Mouse (Mus musculus) lung, embryonic 15.5 days (tissue): ENCODE results near the gene Mapkapk3. TPM values are rescaled to one million over a fixed set of nuclear protein-coding genes. Genes with fewer than 3 reads are reported as not detected.

ENCODE experiments used
- ATAC-seq: fragments of 200-750 bp; cut with Nextera tagmentation; 2 replicates; pipeline ENCODE4 v1.8.0; 2017; ENCODE audit warnings: moderate number of reproducible peaks, borderline replicate concordance; ENCODE audit not compliant: low FRiP score, low TSS enrichment; ENCODE audit errors: extremely low read depth
- H3K27ac ChIP-seq: fragments of 300-500 bp; sonication (generic); 2 replicates; pipeline ENCODE4 v1.5.1; 2015; ENCODE audit warnings: moderate library complexity, mild to moderate bottlenecking, inconsistent platforms
- H3K27me3 ChIP-seq: fragments of 300-500 bp; sonication (generic); 2 replicates; pipeline ENCODE4 v1.6.1; 2015; ENCODE audit warnings: inconsistent platforms
- H3K36me3 ChIP-seq: fragments of 300-500 bp; sonication (generic); 2 replicates; pipeline ENCODE4 v1.6.1; 2015; ENCODE audit warnings: inconsistent platforms
- H3K4me1 ChIP-seq: fragments of 300-500 bp; sonication (generic); 2 replicates; pipeline ENCODE4 v1.6.1; 2015; ENCODE audit warnings: inconsistent platforms
- H3K4me2 ChIP-seq: fragments of 300-500 bp; sonication (generic); 2 replicates; pipeline ENCODE4 v1.6.1; 2015; ENCODE audit warnings: inconsistent platforms, mild to moderate bottlenecking, moderate library complexity
- H3K4me3 ChIP-seq: fragments of 300-500 bp; sonication (generic); 2 replicates; pipeline ENCODE4 v1.5.1; 2015; ENCODE audit warnings: mild to moderate bottlenecking, inconsistent platforms
- H3K9ac ChIP-seq: fragments of 300-500 bp; sonication (generic); 2 replicates; pipeline ENCODE4 v1.6.1; 2015; ENCODE audit warnings: inconsistent platforms
- H3K9me3 ChIP-seq: fragments of 300-500 bp; sonication (generic); 2 replicates; pipeline ENCODE4 v1.6.1; 2016; ENCODE audit warnings: inconsistent platforms
- WGBS: fragments of 180-500 bp; shearing (Covaris S2); methylation state at CpG from one replicate; pipeline ENCODE4 v1.1.7; 2015; 5-methylcytosine and 5-hydroxymethylcytosine counted together
- polyA plus RNA-seq: library from polyadenylated mRNA; unstranded; fragments of >200 nt; fragmentation: Nextera tagmentation; extraction: Ambion mirVana; gene quantifications from 2 replicates; pipeline ENCODE4 v1.2.1, GENCODE M21; 2015

The Mapkapk3 gene
- polyA plus RNA-seq, 1 experiment from 2014 or later, result 17.8 TPM

- Histone ChIP-seq H3K4me3 (no peak overlapping the region), H3K27me3 (no peaks in the 10 kb centered on the region), H3K9ac (no peak overlapping the region), H3K4me1 (peaks cover 29% of the 10 kb centered on the region), H3K4me2 (no peak overlapping the region), H3K9me3 (no peaks in the 10 kb centered on the region), H3K36me3 (no peaks in the 10 kb centered on the region), H3K27ac (no peak overlapping the region)
- no peak for ATAC-seq
- WGBS, result 58% methylated on average over 2 of the region's 2 CpGs
Observed at GRCm38 (mm10) chr9:107287294-107287693, 2.4 kb downstream of the Mapkapk3 start.

GRCm38 (mm10) chr9:107285009-107285408, 4.7 kb downstream of the Mapkapk3 start:
- no peak for ATAC-seq
- H3K4me3 ChIP-seq, result no peak overlapping the region
- no peaks in the 10 kb centered on the region for H3K27me3 ChIP-seq
- no peak overlapping the region for H3K4me2 ChIP-seq
- H3K36me3 ChIP-seq, result no peaks in the 10 kb centered on the region
- H3K9me3 ChIP-seq, result no peaks in the 10 kb centered on the region
- peaks cover 34% of the 10 kb centered on the region for H3K4me1 ChIP-seq
- peak overlapping the region; percentile 71 for H3K27ac ChIP-seq
- 4% methylated on average over 3 of the region's 3 CpGs for WGBS
- H3K9ac ChIP-seq, result no peak overlapping the region

- no peak for ATAC-seq
- no peaks in the 10 kb centered on the region for H3K27me3 ChIP-seq
- H3K9me3 ChIP-seq, result no peaks in the 10 kb centered on the region
- H3K9ac ChIP-seq, result no peak overlapping the region
- no peak overlapping the region for H3K27ac ChIP-seq
- no peak overlapping the region for H3K4me2 ChIP-seq
- no peaks in the 10 kb centered on the region for H3K36me3 ChIP-seq
- H3K4me3 ChIP-seq, result no peak overlapping the region
- H3K4me1 ChIP-seq, result peaks cover 36% of the 10 kb centered on the region
- 83% methylated on average over 9 of the region's 9 CpGs for WGBS
Observed at GRCm38 (mm10) chr9:107282951-107283350, 6.7 kb downstream of the Mapkapk3 start.

GRCm38 (mm10) chr9:107281241-107281987, 8.3 kb downstream of the Mapkapk3 start:
- Histone ChIP-seq H3K36me3 (no peaks in the 10 kb centered on the region), H3K9me3 (no peaks in the 10 kb centered on the region), H3K4me2 (no peak overlapping the region), H3K4me1 (peaks cover 35% of the 10 kb centered on the region), H3K9ac (no peak overlapping the region), H3K27me3 (no peaks in the 10 kb centered on the region), H3K4me3 (no peak overlapping the region), H3K27ac (no peak overlapping the region)
- ATAC-seq, result no peak
- WGBS, result 74% methylated on average over 5 of the region's 5 CpGs

- no peaks in the 10 kb centered on the region for H3K27me3 ChIP-seq
- H3K36me3 ChIP-seq, result no peaks in the 10 kb centered on the region
- H3K9ac ChIP-seq, result no peak overlapping the region
- peak overlapping the region; percentile 82 for H3K27ac ChIP-seq
- H3K4me3 ChIP-seq, result no peak overlapping the region
- H3K4me2 ChIP-seq, result peak overlapping the region; percentile 36
- ATAC-seq, result 0 out of 2 replicates have a peak, but pooled peaks have one; percentile 2
- peaks cover 35% of the 10 kb centered on the region for H3K4me1 ChIP-seq
- H3K9me3 ChIP-seq, result no peaks in the 10 kb centered on the region
- WGBS, result 49% methylated on average over 13 of the region's 13 CpGs
Observed at GRCm38 (mm10) chr9:107280322-107281027, 9.2 kb downstream of the Mapkapk3 start.

GRCm38 (mm10) chr9:107279378-107280321, 10.0 kb downstream of the Mapkapk3 start:
- Histone ChIP-seq H3K4me2 (peak overlapping the region; percentile 36), H3K9me3 (no peaks in the 10 kb centered on the region), H3K4me1 (peaks cover 31% of the 10 kb centered on the region), H3K27ac (peak overlapping the region; percentile 82), H3K27me3 (no peaks in the 10 kb centered on the region), H3K36me3 (no peaks in the 10 kb centered on the region), H3K4me3 (no peak overlapping the region), H3K9ac (no peak overlapping the region)
- ATAC-seq, result peak; percentile 67
- 18% methylated on average over 16 of the region's 16 CpGs for WGBS

- no peaks in the 10 kb centered on the region for H3K9me3 ChIP-seq
- H3K4me1 ChIP-seq, result peaks cover 31% of the 10 kb centered on the region
- peak overlapping the region; percentile 36; the same call in 1 of the 2 replicates for H3K4me2 ChIP-seq
- no peaks in the 10 kb centered on the region for H3K27me3 ChIP-seq
- H3K27ac ChIP-seq, result peak overlapping the region; percentile 82
- ATAC-seq, result peak; percentile 52; the same call in 1 of the 2 replicates
- H3K9ac ChIP-seq, result no peak overlapping the region
- no peaks in the 10 kb centered on the region for H3K36me3 ChIP-seq
- WGBS, result 38% methylated on average over 8 of the region's 8 CpGs
- no peak overlapping the region for H3K4me3 ChIP-seq
Observed at GRCm38 (mm10) chr9:107278527-107279377, 10.9 kb downstream of the Mapkapk3 start.

- H3K4me1 ChIP-seq, result peaks cover 31% of the 10 kb centered on the region
- no peaks in the 10 kb centered on the region for H3K36me3 ChIP-seq
- no peak overlapping the region for H3K27ac ChIP-seq
- 44% methylated on average over 4 of the region's 4 CpGs for WGBS
- no peak for ATAC-seq
- no peak overlapping the region for H3K9ac ChIP-seq
- H3K9me3 ChIP-seq, result no peaks in the 10 kb centered on the region
- no peaks in the 10 kb centered on the region for H3K27me3 ChIP-seq
- H3K4me2 ChIP-seq, result no peak overlapping the region
- no peak overlapping the region for H3K4me3 ChIP-seq
Observed at GRCm38 (mm10) chr9:107278126-107278525, 11.6 kb downstream of the Mapkapk3 start.

GRCm38 (mm10) chr9:107277603-107278002, 12.1 kb downstream of the Mapkapk3 start:
- Histone ChIP-seq H3K9ac (no peak overlapping the region), H3K27me3 (no peaks in the 10 kb centered on the region), H3K9me3 (no peaks in the 10 kb centered on the region), H3K4me3 (no peak overlapping the region), H3K36me3 (no peaks in the 10 kb centered on the region), H3K4me2 (no peak overlapping the region), H3K4me1 (peaks cover 31% of the 10 kb centered on the region), H3K27ac (no peak overlapping the region)
- ATAC-seq, result no peak
- 78% methylated on average over 7 of the region's 7 CpGs for WGBS

- Histone ChIP-seq H3K4me2 (no peak overlapping the region), H3K27me3 (no peaks in the 10 kb centered on the region), H3K4me1 (peaks cover 25% of the 10 kb centered on the region), H3K9me3 (no peaks in the 10 kb centered on the region), H3K27ac (no peak overlapping the region), H3K4me3 (no peak overlapping the region), H3K9ac (no peak overlapping the region), H3K36me3 (no peaks in the 10 kb centered on the region)
- WGBS, result 84% methylated on average over 5 of the region's 5 CpGs
- no peak for ATAC-seq
Observed at GRCm38 (mm10) chr9:107275710-107276109, 14.0 kb downstream of the Mapkapk3 start.

GRCm38 (mm10) chr9:107274751-107275150, 14.9 kb downstream of the Mapkapk3 start:
- no peaks in the 10 kb centered on the region for H3K36me3 ChIP-seq
- H3K4me1 ChIP-seq, result peaks cover 15% of the 10 kb centered on the region
- 77% methylated on average over 6 of the region's 6 CpGs for WGBS
- H3K4me3 ChIP-seq, result no peak overlapping the region
- no peaks in the 10 kb centered on the region for H3K9me3 ChIP-seq
- H3K4me2 ChIP-seq, result no peak overlapping the region
- no peaks in the 10 kb centered on the region for H3K27me3 ChIP-seq
- H3K9ac ChIP-seq, result no peak overlapping the region
- no peak for ATAC-seq
- H3K27ac ChIP-seq, result no peak overlapping the region
